Mouse (Mus musculus) bone marrow, adult 2 months (tissue): ENCODE measurements around the gene Irf2bp2.

Experiments
- CTCF ChIP-seq: fragments of 200-500 bp; IDR thresholded peaks from 2 replicates; pipeline ENCODE4 v1.5.1; 2011; ENCODE audit warnings: low read length, control low read depth; ENCODE audit not compliant: control insufficient read depth, insufficient read depth
- POLR2A ChIP-seq: fragments of 200-500 bp; IDR thresholded peaks from 2 replicates; pipeline ENCODE4 v1.6.1; 2011; ENCODE audit warnings: low read depth, mild to moderate bottlenecking, control low read depth, low read length, borderline replicate concordance; ENCODE audit not compliant: control insufficient read depth

DNA sequence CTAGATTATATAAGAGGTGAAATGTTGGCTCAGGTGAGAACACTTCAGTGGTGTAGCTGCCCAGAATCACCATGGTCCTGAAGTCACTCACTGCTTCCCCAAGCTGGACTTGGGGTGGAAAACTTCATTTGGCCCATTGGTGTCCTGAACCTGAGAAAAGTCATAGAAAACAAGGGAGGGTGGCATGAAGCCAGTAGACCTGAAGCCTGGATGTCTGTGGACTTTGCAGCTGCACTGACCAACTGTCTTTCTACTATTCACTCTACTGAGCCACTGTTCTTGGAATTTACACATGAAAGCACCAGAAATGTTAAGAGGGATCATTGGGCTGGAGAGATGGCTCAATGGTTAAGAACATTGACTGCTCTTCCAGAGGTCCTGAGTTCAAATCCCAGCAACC is 17.7 kb downstream of the Irf2bp2 start:
- TF ChIP-seq POLR2A (no peak), CTCF (no peak)
